Mouse (Mus musculus) stomach, embryonic 14.5 days (tissue): ENCODE measurements around the gene Skida1. TPM values are rescaled to one million over a fixed set of nuclear protein-coding genes. Genes with fewer than 3 reads are reported as not detected.
A peak's percentile ranks its signal among the peaks of the same experiment; 100 is the strongest.

Source experiments
- ATAC-seq: fragments of 200-750 bp; cut with Nextera tagmentation; 2 replicates; pipeline ENCODE4 v1.8.0; 2017; ENCODE audit warnings: low read depth, moderate TSS enrichment; ENCODE audit not compliant: insufficient number of reproducible peaks, insufficient read depth, low FRiP score
- H3K27ac ChIP-seq: fragments of 300-500 bp; sonication (generic); 2 replicates; pipeline ENCODE4 v1.5.1; 2014; ENCODE audit warnings: mild to moderate bottlenecking, low read length, moderate library complexity, mixed read lengths
- H3K27me3 ChIP-seq: fragments of 300-500 bp; sonication (generic); 2 replicates; pipeline ENCODE4 v1.6.1; 2014; ENCODE audit warnings: low read length, control low read depth, mixed read lengths; ENCODE audit not compliant: control insufficient read depth, insufficient read depth
- H3K36me3 ChIP-seq: fragments of 300-500 bp; sonication (generic); 2 replicates; pipeline ENCODE4 v1.6.1; 2014; ENCODE audit warnings: mild to moderate bottlenecking, control low read depth, low read length, moderate library complexity, mixed read lengths; ENCODE audit not compliant: control insufficient read depth, insufficient read depth
- H3K4me1 ChIP-seq: fragments of 300-500 bp; sonication (generic); 2 replicates; pipeline ENCODE4 v1.6.1; 2014; ENCODE audit warnings: low read length, control low read depth, mixed read lengths; ENCODE audit not compliant: control insufficient read depth, insufficient read depth
- H3K4me2 ChIP-seq: fragments of 300-500 bp; sonication (generic); replicated peaks from 2 replicates; pipeline ENCODE4 v1.6.1; 2014; ENCODE audit warnings: low read depth, low read length, control low read depth
- H3K4me3 ChIP-seq: fragments of 300-500 bp; sonication (generic); 2 replicates; pipeline ENCODE4 v1.5.1; 2014; ENCODE audit warnings: low read depth, low read length, control low read depth
- H3K9ac ChIP-seq: fragments of 300-500 bp; sonication (generic); replicated peaks from 2 replicates; pipeline ENCODE4 v1.6.1; 2014; ENCODE audit warnings: low read depth, mild to moderate bottlenecking, control low read depth, low read length, moderate library complexity, mixed read lengths
- H3K9me3 ChIP-seq: fragments of 300-500 bp; sonication (generic); 2 replicates; pipeline ENCODE4 v1.6.1; 2016; ENCODE audit warnings: low read depth, low read length, control low read depth; ENCODE audit not compliant: control insufficient read depth
- WGBS: fragments of 180-500 bp; shearing (Covaris S2); extraction: QIAGEN DNeasy Blood & Tissue Kit; methylation state at CpG from one replicate; pipeline ENCODE4 v1.1.7; 2014; 5-methylcytosine and 5-hydroxymethylcytosine counted together
- polyA plus RNA-seq: library from polyadenylated mRNA; unstranded; fragments of >200 nt; fragmentation: Nextera tagmentation; extraction: Ambion mirVana; gene quantifications from 2 replicates; pipeline ENCODE4 v1.2.1, GENCODE M21; 2014

Gene Skida1
- polyA plus RNA-seq, 1 experiment from 2014 or later = 4.4 TPM

- ATAC-seq = no peak
- no peaks in the 10 kb centered on the region for H3K9me3 ChIP-seq
- H3K4me3 ChIP-seq = no peak overlapping the region
- no peaks in the 10 kb centered on the region for H3K27me3 ChIP-seq
- WGBS = 64% methylated on average over 3 of the region's 3 CpGs
- peaks cover 26% of the 10 kb centered on the region; the same call in 1 of the 2 replicates for H3K4me1 ChIP-seq
- H3K36me3 ChIP-seq = no peaks in the 10 kb centered on the region
- no peak overlapping the region for H3K9ac ChIP-seq
- H3K27ac ChIP-seq = no peak overlapping the region
- H3K4me2 ChIP-seq = no peak overlapping the region
Observed at GRCm38 (mm10) chr2:18052581-18052980, 3.7 kb upstream of the Skida1 start.

- 69% methylated on average over 3 of the region's 3 CpGs for WGBS
- Histone ChIP-seq H3K4me1 (peaks cover 26% of the 10 kb centered on the region; the same call in 1 of the 2 replicates), H3K36me3 (no peaks in the 10 kb centered on the region), H3K4me3 (no peak overlapping the region), H3K4me2 (no peak overlapping the region), H3K27ac (no peak overlapping the region), H3K9me3 (no peaks in the 10 kb centered on the region), H3K9ac (no peak overlapping the region), H3K27me3 (no peaks in the 10 kb centered on the region)
- ATAC-seq = no peak
Observed at GRCm38 (mm10) chr2:18051831-18052170, 3.0 kb upstream of the Skida1 start.

DNA sequence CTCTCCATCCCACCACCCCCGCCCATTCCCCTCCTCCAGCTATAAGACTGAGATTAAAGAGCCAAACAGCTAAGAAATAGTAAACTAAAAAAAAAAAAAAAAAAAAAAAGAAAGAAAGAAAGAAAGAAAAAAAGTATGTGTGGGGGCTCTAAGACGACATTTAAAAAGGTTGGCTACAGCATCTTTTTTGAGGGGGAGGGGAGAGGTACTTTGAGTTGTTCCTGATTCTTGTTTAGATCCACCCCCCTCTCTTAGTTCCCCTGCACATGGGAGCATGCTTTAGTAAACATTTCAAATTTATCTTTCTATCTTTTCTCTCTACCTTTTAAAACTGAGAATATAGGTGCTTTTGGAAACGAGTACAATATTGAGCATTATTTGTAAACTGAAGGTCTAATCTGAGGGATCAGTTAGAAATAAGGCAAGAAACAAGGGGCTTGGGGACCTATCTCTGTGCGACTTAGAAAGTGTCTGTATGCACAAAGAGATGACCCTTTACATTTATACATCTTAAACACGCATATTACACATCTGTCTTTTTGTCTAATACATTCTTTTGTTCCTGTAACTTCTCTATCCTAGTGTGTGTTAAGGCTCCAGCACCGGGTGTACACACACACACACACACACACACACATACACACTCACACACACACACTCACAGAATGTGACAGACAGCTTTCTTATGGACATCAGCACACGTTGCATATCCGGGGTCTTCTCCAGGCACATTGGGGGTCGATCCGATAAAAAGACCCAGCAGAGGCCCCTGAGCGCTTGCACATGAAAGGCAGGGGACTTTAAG is 2.4 kb upstream of the Skida1 start:
- WGBS = 37% methylated on average over 11 of the region's 11 CpGs
- Histone ChIP-seq H3K9me3 (no peaks in the 10 kb centered on the region), H3K27ac (peak overlapping the region; percentile 52; the same call in 1 of the 2 replicates), H3K4me3 (0 out of 2 replicates have a peak overlapping the region, but pooled peaks have one; percentile 11), H3K9ac (no peak overlapping the region), H3K27me3 (no peaks in the 10 kb centered on the region), H3K36me3 (no peaks in the 10 kb centered on the region), H3K4me1 (peaks cover 26% of the 10 kb centered on the region; the same call in 1 of the 2 replicates), H3K4me2 (peak overlapping the region; percentile 96)
- ATAC-seq = no peak

DNA sequence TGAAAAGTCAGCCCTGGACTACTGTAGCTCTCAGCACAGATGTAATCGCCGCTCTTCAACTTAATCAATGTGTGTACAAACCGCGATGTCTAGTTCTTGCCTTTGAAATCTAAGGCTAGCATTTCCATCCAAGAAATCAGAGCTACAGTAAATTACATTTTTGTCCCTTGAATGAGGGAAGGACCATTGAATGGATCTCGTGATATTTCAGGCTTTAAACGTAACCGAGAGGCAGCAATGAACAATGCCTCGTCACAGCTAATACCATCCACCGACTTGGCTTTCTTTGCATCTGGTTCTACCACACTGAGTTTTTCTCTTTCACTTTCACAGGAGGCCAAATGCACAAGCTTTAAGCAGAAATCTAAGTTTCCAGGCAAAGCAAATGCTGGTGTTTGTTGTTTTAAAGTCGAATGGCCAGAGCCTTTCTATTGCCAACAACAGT is 1.7 kb upstream of the Skida1 start:
- Histone ChIP-seq H3K4me3 (peak overlapping the region; percentile 11; the same call in 1 of the 2 replicates), H3K9me3 (no peaks in the 10 kb centered on the region), H3K36me3 (no peaks in the 10 kb centered on the region), H3K27me3 (no peaks in the 10 kb centered on the region), H3K4me2 (peak overlapping the region; percentile 96), H3K4me1 (peaks cover 30% of the 10 kb centered on the region; the same call in 1 of the 2 replicates), H3K27ac (peak overlapping the region; percentile 52; the same call in 1 of the 2 replicates), H3K9ac (no peak overlapping the region; the same call in 1 of the 2 replicates)
- ATAC-seq = no peak
- 19% methylated on average over 10 of the region's 10 CpGs for WGBS

- 28% methylated on average over 2 of the region's 2 CpGs for WGBS
- H3K4me1 ChIP-seq = peaks cover 31% of the 10 kb centered on the region; the same call in 1 of the 2 replicates
- peak overlapping the region; percentile 49 for H3K9ac ChIP-seq
- H3K27me3 ChIP-seq = no peaks in the 10 kb centered on the region
- H3K9me3 ChIP-seq = no peaks in the 10 kb centered on the region
- peak overlapping the region; percentile 89; the same call in 1 of the 2 replicates for H3K4me3 ChIP-seq
- H3K27ac ChIP-seq = peak overlapping the region; percentile 100
- no peaks in the 10 kb centered on the region for H3K36me3 ChIP-seq
- H3K4me2 ChIP-seq = peak overlapping the region; percentile 96
- ATAC-seq = no peak
Observed at GRCm38 (mm10) chr2:18050018-18050417, 1.2 kb upstream of the Skida1 start.

DNA sequence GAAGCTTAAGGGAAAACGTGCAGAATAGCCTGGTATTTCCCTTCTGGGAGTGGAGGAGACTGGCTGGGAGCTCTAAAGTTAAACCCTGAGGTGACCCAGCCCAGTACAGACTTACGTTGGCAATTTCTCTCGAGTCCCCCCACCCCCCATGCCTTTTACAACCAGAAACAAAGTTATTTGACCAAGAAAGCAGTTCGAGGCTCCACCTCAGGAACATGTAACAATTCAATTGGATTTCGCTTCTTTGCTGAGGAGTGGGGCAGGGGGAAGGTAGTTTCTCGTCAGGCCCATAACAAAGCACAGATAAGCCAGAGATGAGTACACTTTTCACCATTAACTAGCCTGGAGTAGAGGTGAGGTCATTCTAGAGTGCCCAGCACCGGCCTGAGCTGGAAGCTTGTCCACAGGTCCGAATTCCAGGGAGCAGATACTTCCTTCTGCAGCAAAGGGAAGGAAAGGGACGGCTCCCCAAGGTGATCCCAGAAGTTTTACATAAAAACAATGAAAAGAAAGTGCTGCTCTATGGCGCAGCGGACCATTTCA is 499 bp upstream of the Skida1 start:
- H3K36me3 ChIP-seq = no peaks in the 10 kb centered on the region
- H3K4me2 ChIP-seq = peak overlapping the region; percentile 96
- H3K4me1 ChIP-seq = peaks cover 31% of the 10 kb centered on the region; the same call in 1 of the 2 replicates
- H3K4me3 ChIP-seq = peak overlapping the region; percentile 89
- H3K9ac ChIP-seq = peak overlapping the region; percentile 49
- H3K27ac ChIP-seq = peak overlapping the region; percentile 100
- 12% methylated on average over 11 of the region's 11 CpGs for WGBS
- no peaks in the 10 kb centered on the region for H3K27me3 ChIP-seq
- peak; percentile 47 for ATAC-seq
- no peaks in the 10 kb centered on the region for H3K9me3 ChIP-seq

GRCm38 (mm10) chr2:18047646-18048452 is 1.0 kb downstream of the Skida1 start:
- under 1% methylated on average over 69 of the region's 70 CpGs for WGBS
- Histone ChIP-seq H3K27me3 (no peaks in the 10 kb centered on the region), H3K9ac (peak overlapping the region; percentile 99), H3K27ac (peak overlapping the region; percentile 100), H3K36me3 (no peaks in the 10 kb centered on the region), H3K4me1 (peaks cover 34% of the 10 kb centered on the region; the same call in 1 of the 2 replicates), H3K9me3 (no peaks in the 10 kb centered on the region), H3K4me3 (peak overlapping the region; percentile 89), H3K4me2 (peak overlapping the region; percentile 96)
- ATAC-seq = peak; percentile 73
